Mouse (Mus musculus): Measurements from ENCODE around the gene Acvr1b.

The Acvr1b gene

DNA sequence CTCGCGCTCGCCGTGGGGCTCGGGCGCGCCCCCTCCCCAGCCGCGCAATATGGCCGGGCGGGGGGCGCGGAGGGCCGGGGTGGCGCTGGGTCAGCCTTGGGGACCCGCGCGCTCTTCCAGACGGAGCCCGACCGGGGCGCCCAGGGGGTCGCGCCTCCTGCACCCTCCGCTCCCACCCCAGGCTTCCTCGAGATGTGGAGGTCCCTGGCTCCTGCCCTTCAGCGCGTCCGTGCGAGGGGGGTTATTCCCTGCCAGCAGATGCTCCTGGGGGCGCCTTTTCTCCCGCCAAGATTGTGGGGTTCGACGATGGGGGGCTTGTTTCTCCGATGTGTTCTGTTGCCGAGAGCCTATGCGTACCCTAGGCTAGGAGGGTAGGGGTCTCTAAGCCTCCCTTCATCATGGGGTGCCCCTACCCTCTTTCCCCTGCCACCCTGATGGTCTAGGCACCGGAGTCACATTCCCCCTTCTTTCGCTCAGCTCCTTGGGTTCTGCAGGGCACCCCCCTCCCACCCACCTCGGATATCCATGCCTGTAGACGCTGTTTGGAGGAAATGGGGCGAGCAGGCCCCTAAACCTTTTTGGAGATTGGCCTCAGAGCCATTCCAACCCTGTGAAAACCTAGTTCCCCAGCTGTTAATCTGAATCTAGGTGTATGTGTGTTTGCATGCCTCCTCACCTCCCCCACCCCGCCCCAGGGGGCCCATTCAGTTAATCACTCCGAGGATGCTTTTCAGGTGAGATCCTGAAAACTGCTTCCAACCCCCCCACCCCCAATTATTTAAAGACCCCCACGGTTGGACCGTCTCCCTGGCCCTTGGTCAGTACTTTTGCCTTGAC lies 645 bp downstream of the Acvr1b start:
- in situ Hi-C loops (cut with MboI; ENCODE audit: low sequenced_read_pairs), result no loop called here

GRCm38 (mm10) chr15:101175131-101175460 lies 1.2 kb downstream of the Acvr1b start:
- in situ Hi-C loops (cut with MboI; ENCODE audit: low sequenced_read_pairs), result no loop called here

- in situ Hi-C loops (cut with MboI; ENCODE audit: low sequenced_read_pairs), result no loop called here
Measured at GRCm38 (mm10) chr15:101175613-101176283, 1.9 kb downstream of the Acvr1b start.

GRCm38 (mm10) chr15:101176284-101176680 lies 2.4 kb downstream of the Acvr1b start:
- in situ Hi-C loops (cut with MboI; ENCODE audit: low sequenced_read_pairs), result no loop called here

DNA sequence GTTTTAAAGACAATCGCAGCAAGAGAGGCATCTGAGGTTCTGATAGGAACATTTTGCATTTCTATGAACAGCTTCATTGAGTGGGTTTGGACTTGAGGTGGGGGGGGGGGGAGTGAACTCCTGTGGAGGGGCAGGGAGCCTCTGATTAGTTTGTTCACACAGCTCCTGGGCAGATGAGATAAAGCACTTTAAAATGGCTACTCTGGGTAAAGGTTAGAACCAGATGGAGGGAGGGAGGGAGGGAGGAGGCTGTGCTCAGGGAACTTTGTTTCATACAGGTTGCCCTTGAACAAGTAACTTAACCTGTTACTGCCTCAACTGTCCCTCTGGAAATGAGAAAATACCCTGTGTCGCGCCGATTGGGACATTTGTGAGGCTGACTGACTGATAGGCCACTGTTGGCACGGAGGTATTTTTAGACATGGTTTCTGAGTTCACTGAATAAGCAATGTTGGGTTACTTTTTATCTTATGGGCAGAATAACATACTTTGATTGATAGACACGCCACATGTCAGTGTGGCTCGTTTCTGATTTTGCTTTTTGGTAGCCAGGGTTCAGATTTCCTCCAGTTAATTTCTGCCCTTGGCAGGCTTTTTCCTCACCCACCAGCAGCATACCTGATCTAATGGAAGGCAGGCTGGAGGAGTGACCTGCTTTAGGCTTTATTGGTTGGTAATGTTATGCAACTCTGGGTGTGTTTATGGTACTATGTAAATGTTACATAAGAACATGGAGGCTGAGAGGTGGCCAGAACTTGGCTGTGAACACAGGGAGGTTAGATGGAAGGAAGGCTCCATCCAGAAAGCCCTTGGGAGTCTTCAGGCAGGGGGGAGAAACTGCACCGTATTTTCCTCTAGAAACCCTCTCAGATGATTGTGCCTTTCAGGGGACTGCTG lies 3.2 kb downstream of the Acvr1b start:
- in situ Hi-C loops (cut with MboI; ENCODE audit: low sequenced_read_pairs), result no loop called here

DNA sequence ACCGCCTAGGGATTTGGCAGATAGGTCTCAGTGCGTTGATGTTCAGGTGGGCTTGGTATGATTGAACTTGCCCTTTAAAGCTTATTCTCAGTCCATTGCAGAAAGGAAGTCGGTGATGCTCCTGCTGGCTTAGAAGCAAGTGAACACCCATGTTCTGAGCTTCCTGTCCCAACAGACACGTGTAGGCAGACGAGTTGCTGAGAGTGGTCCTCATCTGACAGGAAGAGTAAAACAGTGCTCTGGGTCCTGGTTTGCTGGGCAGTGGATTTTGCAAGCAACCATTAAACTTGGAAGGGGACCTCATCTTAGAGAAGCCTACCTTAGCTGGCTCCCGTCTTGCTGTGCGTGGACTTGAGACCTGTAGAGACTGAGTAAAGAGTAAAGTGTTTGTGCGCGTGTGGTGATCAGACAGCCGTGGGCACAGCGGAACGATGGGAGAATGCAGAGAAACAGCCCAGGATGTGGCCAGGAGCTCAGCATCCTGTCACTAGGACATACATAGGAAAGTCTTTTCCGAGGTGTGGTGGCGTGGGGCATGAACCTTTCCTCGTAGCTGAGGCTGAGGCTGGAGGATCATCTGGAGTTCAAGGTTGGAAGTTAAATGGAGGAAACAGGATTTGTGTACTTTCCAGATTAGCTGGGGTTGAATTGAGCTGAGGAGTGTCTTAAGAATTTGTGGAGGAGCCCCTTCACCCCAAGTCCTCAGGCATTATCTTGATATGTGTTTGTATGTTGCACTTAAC lies 6.7 kb downstream of the Acvr1b start:
- in situ Hi-C loops (cut with MboI; ENCODE audit: low sequenced_read_pairs), result no loop called here

GRCm38 (mm10) chr15:101181106-101181466 lies 7.2 kb downstream of the Acvr1b start:
- in situ Hi-C loops (cut with MboI; ENCODE audit: low sequenced_read_pairs), result no loop called here

DNA sequence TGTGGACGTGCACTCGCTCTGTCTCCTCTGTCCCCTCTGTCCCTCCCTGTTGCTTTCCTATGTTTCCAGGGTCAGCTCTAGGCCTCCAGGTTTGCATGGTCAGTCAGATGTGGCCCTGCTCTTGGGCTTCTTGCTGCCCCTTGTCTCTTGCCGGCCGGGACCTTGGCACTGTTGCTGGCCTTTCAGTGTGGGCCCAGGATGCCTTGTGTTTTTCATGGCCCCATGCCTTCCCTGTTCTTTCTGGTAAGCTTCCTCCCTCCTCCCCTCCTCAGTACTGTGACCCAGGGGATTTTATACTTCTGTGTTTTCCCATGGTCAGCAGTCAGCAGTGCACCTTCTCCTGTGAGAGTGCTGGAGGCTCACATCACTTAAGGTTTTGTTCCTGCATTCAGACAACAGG lies 7.6 kb downstream of the Acvr1b start:
- in situ Hi-C loops (cut with MboI; ENCODE audit: low sequenced_read_pairs), result no loop called here

DNA sequence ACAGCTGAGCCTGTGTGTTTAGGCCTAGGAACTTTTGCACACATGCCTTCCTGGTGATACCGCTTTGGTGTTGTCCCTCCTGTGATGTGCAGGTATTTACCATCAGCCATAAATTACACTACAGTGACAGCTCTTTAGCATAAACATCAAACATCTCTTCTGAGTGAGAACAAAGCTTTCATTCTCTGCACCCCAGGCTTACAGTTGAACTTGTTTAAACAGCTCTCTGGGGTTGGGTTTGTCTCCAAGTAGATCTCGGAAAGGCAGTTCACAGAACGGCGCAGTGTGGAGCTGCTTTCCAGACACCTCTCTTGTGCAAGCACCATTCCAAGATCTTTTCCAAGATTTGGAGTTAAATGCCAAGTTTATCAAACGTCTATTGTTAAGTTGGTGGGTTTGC lies 8.8 kb downstream of the Acvr1b start:
- in situ Hi-C loops (cut with MboI; ENCODE audit: low sequenced_read_pairs), result no loop called here

DNA sequence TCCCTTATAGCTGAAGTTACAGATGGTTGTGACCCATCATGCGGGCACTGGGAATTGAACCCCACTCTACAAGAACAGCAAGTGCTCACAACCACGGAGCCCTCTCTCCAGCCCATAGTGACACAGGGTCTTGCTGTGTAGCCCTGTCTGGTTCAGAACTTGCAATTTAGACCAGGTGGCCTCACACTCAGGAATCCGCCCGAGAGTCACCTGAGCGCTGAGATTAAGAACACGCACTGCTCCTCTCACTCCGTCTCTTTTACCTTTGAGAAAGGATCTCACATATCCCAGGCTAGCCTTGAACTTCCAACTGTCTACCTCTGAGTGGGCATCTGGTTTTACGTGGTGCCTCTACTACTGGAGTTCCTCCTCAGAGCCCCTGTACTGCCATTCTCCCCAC lies 10.4 kb downstream of the Acvr1b start:
- in situ Hi-C loops (cut with MboI; ENCODE audit: low sequenced_read_pairs), result no loop called here

DNA sequence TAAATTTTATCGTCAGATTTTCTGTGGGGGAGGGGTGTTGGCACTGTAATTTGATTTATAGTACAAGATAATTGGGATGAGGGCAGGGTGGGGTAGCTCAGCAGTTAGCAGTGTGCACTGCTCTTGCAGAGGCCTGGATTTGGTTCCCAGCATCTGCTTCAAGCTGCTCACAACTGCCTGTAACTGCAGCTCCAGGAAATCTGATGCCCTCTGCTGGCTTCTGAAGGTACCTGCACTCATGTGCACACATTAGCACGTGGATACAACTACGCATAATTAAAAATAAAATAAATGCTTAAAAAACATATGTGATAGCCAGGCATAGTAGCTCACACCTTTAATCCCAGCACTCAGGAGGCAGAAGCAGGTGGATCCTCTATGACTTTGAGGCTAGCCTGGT lies 11.7 kb downstream of the Acvr1b start:
- in situ Hi-C loops (cut with MboI; ENCODE audit: low sequenced_read_pairs), result no loop called here

- in situ Hi-C loops (cut with MboI; ENCODE audit: low sequenced_read_pairs), result no loop called here
Measured at GRCm38 (mm10) chr15:101187907-101188306, 14.0 kb downstream of the Acvr1b start.

DNA sequence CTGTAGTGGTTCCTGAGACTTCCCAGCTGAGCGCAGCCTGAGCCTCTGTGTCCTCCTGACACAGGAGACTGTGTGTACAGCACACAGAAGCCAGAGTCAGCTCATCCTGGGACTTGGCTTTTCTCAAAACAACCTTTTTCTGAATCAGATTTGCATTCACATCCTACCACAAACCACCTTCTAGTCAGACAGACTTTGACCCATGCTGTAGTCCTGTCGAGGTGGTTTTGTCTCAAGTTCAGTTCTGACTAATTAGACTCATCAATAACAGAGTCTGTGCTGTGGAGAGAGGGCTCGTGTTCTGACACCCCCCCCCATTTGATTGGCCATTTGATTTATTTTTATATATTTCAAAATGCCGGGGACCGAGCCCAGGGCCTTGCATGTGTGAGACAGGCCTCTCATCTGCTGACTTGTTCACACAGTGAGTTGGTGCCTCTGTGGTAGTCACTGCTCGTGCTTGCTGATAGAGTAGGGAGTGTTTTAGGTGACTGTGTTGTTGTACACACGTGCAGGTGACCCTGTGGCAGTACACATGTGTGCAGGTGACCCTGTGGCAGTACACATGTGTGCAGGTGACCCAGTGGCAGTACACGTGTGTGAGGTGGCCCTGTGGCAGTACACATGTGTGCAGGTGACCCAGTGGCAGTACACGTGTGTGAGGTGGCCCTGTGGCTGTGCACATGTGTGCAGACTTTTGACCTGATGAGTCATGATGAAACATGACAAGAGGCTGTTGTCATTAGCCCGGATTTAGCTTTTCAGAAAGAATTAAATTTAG lies 16.3 kb downstream of the Acvr1b start:
- in situ Hi-C loops (cut with MboI; ENCODE audit: low sequenced_read_pairs), result no loop called here

DNA sequence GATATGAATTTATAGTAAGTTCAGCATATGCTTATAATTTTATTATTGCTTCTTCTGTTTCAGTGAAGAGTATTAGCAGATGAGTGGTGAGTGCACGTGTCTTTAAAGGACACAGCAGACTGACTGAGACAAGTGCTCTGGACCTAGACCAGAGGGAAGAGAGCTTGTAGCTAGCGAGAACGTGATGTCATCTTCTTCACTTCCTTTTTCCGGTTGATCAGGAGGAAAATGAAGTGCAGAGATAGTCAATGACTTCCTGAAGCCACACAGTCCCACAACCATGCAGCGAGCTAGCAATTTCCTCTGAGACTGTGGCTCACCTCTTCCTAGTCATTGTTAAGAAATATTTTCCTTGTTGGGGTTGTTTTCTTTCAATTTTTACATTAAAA lies 16.9 kb downstream of the Acvr1b start:
- in situ Hi-C loops (cut with MboI; ENCODE audit: low sequenced_read_pairs), result no loop called here

- in situ Hi-C loops (cut with MboI; ENCODE audit: low sequenced_read_pairs), result no loop called here
Measured at GRCm38 (mm10) chr15:101191459-101192259, 17.8 kb downstream of the Acvr1b start.

DNA sequence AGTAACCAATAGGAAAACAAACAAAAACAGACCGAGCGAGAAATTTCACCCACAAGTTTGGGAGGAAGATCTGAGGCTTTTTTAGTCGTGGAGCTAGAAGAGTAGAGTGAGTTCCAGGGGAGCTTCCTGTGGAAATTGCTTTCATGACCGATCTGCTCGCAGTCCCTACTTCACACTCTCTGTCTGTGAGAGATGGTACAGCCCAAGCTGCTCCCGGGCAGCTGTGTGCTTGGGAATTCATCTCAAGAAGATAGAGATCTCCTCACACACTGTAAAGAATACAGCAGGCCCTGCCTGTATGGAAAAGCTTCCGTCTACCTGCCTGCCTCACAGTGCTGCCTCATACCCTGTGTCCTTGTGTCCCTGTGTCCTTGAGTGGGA lies 18.4 kb downstream of the Acvr1b start:
- in situ Hi-C loops (cut with MboI; ENCODE audit: low sequenced_read_pairs), result no loop called here

- in situ Hi-C loops (cut with MboI; ENCODE audit: low sequenced_read_pairs), result no loop called here
Measured at GRCm38 (mm10) chr15:101192651-101193050, 18.8 kb downstream of the Acvr1b start.

GRCm38 (mm10) chr15:101193971-101194370 lies 20.1 kb downstream of the Acvr1b start:
- in situ Hi-C loops (cut with MboI; ENCODE audit: low sequenced_read_pairs), result no loop called here
